Mouse (Mus musculus): ENCODE data around the gene Dexi.

Gene Dexi

DNA sequence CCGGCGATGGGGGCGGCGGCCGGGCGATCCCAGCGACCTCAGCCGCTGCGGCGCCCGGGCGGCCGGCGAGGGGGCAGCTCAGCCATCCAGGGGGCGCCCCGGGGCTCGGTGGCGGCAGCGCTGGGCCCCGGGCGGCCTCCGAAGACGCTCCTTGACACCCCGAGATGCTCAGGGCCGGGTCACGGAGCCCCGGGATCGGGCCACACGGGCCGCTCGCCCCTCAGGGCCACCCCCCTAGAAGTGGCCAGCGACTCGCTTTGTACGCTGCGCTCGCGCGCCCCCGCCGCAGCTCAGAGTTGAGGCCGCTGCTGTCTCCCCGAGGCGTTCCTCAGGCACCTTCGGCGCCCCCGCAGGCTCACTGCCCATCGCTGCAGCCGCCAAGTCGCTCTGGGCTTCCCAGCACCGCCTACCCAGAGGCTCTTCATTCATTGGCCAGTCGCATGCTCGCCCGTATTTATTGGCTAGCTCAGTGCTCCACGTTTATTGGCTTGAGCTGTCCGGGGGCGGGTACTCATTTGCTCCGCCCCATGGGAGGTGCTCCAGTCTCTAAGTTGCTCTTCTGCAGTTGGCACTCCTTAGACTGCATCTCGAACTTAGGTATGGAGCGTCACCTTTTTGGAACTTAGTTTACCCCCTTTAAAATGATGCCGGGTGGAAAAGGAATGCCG lies at the start of gene Dexi:
TSS of gene Dexi (minus strand) at position 357 of the 668 bp plus-strand sequence.
- peak; percentile 95 to 97 for DNase-seq (ENCODE audit: low spot score in 2 of 2)

DNA sequence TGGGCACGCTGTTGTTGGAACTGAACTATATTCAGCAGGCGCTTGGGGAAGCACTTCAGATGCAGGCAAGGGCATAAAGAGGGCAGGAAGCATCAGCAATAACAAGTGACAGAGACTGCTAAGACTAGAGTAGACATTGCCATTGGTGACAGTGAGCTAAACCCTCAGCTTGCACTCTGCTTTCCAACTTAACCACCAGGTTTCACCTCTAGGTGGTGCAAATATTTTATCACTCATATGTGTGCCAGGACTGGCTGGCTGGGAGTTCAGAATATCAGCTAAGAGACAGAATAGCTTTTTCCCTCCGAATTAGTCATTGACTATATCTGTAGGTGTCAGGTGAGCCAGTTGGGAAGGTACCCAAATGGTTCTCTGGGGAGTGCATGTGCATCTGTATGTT lies 43.7 kb upstream of the Dexi start:
- DNase-seq (ENCODE audit: low spot score in 2 of 2): peak in 1 of 2 experiments; percentile 26

DNA sequence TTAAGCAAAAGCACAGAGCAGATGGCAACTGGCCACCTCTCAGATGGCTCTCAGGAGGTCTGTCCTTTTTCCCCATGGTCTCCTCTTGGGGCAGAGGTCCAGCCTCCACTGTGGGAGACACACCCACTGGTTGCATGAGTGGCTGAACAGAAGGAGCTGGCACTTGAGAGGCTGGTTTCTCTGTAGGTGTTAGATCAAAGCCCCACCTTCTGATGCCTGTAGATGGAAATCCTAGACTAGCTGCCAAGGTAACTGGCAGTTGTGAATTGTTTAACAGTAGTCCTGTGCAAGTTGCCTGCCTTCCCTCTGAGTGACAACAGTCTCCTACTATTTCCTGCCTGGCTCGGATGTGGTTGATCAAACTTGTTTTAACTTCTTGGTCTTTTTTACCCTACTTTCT lies 42.3 kb upstream of the Dexi start:
- DNase-seq (ENCODE audit: low spot score in 2 of 2): no peak

DNA sequence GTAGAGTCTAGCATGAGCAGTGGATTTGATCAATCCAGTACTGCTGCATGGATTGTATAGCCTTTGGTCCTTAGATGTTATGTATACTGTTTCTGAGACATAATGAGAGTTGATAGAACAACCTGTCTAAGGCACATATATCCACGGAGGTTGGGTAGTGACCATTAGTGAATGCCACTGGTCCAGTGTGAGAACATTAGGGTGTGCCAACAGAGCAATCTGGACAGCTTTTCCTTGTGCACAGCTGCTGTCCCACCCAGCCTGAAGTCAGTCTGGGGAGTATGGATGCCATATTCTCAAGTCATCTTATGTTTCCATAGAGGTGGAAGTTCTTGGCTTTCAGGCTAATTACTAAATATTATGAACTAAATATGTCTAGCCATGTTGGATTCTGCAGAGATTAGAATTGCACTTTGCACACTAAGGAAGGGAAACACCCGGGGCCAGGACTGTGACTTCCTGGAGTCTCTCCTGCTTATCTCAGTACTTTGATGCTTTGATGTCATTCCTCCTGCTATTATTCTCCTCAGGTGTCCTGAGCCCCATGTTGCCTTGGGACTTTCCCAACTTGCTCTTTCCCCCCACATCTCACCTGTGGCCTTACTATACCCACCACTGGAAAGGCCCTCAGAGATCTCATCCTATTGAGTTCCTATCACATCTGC lies 38.5 kb upstream of the Dexi start:
- no peak for DNase-seq (ENCODE audit: low spot score in 2 of 2)

DNA sequence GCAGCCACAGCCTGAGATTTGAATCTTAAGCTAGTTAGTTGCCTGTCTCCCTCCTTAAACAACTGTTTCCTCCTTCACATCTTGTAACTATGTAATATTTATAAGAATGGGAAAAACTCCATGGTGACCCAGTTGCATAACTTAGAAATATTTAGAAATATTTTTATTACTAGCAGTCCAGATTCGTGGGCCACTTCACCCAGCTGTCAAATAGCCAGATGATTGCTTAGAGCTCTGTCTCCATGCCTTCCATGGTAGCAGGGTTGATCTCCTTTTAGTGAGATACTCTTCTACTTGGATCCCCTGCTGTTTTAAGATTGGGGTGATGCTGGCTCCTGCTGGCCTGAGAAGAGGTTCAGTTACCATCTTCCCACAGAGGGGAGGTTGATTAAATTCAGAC lies 35.5 kb upstream of the Dexi start:
- no peak for DNase-seq (ENCODE audit: low spot score in 2 of 2)

DNA sequence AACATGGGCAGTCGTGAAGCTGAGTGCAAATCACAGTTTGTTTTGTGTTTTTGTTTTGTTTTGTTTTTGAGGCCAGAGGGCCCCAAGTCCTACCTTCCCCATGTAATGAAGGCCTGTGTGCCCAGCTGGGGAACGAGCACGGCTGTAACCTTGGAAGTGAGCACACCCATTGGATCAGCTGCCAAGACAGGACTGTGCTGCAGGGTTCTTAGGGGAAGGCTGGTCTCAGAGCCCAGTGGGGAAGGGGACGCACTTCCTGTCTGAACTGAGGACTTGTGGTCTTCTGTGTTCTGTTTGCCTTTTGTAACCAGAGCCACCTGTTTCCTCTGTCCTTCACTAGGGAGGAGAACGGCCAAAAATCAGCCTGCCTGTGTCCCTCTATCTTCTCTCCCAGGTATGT lies 34.7 kb upstream of the Dexi start:
- no peak for DNase-seq (ENCODE audit: low spot score in 2 of 2)

DNA sequence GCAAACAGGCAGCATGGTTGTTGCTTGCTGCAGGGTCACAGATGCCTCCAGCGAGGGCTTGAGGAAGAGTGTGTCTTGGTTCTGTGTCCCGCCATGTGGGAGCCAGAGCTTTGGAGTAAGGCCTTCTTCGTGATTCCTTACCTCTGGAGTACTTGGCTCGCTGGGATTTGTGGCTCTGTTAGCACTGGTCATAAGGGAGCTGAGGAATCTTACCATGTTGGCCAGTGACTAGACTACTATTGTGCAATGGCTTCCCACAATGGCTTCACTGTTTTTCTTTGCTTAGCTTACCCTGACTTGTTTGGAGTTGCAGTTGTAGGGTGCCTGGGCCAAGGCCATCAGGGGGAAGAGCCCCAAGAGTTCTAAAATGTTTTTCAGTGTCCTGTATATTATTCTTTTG lies 33.1 kb upstream of the Dexi start:
- DNase-seq (ENCODE audit: low spot score in 2 of 2): no peak

DNA sequence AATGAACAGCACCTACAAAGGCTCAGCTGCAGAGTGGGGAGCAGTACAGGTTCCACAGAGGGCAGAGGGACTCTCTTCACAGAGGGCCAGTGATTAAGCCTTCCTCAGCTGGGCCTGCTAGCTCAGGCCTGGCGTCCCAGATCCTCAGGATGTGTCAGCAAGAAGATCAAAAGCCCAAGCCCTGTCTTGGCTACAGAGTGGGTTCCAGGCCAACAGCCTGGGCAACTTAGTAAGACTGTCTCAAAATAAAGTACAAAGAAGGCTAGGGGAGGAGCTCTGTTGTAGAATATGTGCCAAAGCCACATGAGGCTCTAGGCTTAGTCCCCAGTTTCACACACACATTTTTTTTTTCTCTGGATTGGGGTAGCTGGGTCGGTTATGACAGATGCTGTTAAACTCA lies 32.1 kb upstream of the Dexi start:
- no peak for DNase-seq (ENCODE audit: low spot score in 2 of 2)

DNA sequence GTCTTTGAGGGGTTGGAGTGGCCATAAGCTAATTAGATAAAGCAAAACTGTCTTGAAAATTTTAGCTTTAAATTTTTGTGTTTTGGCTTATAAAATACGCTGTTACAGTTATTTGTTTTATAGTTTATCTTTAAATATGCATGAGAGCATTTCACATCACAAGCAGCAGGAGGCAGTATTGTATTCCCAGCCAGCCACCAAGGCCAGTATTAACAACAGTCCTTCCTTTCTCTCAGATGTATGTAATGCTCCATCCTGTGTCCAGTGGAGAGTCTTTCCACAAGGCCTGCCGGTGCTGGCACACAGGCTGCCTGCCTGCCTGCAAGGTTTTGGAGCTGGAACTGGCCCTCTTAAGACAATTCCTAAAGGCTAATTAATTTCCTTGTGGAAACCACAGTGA lies 29.0 kb upstream of the Dexi start:
- DNase-seq (ENCODE audit: low spot score in 2 of 2): no peak

DNA sequence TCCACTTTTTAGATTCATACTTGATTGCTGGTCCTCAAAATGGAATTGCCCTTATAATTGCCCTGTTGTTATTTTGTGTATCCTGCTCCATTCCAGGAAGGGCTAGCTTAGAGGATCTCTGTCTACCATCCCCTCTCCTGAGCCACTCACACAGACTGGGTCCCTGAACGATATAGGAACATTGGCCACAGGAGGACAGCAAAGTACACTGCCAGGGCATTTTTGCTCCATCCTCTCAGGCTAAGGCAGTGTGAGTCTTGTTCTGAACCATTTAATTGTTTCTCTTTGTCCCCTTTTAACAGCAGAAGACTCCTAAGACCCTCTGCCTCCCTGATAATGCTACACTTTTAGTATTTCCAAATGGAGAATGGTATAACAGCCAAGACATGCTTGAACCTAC lies 27.9 kb upstream of the Dexi start:
- DNase-seq (ENCODE audit: low spot score in 2 of 2): peak; percentile 70 to 74

DNA sequence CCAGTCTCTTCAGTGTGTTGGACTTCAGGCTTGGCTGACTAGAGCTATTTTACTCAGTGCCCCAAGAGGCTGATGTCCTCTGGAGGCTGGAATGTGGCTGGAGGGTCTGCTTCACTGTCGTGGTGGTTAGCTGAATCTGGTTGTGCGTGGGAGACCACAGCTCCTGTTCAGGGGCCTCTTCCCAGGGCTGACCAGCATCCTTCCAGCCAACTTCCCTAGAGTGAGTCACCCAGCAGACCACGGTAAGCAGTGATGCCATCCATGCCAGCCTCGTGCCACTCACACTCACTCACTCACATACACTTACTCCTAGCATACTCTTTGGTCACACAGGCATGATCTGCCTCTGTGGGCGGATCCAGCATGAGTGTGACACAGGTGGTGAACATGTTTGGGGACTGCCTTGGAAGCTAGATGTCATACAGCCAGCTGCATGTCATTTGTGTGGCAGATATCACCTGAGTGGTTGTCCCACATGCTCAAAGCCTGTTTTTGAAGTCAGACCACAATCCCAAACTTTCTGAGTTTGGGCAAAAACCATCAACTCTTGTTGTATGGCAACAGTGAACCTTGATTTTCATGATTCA lies 27.0 kb upstream of the Dexi start:
- DNase-seq (ENCODE audit: low spot score in 2 of 2): no peak

DNA sequence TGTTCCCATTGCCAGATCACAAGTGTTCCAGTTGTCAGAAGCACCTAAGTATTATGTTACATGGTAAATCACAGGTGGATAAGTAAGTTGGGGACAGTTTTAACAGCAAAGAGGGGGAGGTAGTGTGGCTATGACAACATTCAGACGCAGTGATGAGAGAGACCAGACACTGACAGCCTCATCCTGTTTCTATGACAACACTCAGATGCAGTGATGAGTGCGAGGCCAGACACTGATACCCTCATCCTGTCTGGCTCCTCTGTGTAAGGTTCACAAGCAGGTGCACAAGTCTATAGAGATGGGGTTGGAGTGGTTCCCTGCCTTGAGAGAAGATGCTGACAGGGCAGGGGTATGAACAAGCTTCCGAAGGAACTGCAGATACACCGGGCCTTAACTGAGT lies 24.3 kb upstream of the Dexi start:
- DNase-seq (ENCODE audit: low spot score in 2 of 2): no peak

DNA sequence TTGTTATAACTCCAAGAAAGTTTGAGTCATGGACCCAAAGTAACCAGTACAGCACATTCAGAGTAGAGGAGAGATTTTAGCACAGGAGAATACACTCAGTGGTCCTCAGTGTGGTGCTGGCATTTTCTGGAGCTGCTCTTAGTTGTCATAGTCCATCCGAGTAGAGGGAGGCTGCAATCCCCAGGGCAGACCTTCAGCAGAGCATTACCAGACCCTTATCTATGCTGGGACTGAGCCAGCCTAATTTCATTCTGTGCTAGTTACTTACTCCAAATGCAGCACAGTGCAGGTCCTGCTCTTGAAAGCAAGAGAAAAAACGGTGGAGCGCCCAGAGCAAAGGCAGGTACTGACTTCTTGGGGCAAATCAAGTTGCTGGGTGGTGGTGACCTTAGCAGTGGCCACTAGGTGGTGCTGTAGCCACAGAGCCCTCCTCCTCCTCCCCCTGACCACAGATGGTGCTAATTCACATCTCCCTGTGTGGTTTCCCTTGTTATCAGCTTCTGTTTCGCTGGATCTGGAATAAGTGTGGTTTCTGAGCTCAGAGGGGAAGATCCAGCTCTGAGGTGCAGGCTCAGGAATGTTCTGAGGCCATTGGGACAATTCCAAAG lies 22.5 kb upstream of the Dexi start:
- DNase-seq (ENCODE audit: low spot score in 2 of 2): peak; percentile 71 to 74

DNA sequence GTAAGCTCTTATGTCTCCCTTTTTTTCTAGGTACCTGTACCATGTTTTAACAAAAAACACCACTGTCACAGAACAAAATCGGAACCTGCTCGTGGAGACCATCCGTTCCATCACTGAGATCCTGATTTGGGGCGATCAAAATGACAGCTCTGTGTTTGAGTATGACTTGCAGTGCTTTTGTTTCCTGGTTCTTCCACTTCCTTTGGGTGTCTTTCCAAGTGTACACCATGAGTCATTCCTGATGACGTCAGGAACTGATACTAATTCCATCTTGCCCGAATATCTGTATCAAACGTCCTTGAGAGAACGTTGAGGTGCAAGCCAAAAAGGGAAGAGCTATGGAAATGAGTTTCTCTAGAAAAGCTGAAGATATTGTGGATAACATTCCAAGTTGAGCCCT lies 17.1 kb upstream of the Dexi start:
- peak in 1 of 2 experiments; percentile 49 for DNase-seq (ENCODE audit: low spot score in 2 of 2)

DNA sequence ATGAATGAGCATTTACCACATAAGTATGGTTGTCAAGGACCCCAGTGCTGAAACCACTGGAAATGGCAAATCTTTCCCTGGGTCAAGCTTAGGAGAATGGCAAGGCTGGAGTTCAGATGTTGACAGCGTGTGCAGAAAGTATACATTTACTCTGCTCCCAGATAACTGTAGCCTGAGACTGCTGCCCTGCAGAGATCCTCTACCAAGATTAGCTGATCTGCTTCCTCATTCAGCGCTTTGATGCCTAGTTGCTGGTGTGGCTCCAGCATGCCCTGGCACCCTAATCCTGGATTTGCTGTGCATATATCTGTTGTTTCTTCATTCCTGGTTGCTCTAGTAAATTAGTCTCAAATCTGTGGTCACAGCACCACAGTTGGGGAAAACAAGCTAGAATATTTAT lies 11.0 kb upstream of the Dexi start:
- no peak for DNase-seq (ENCODE audit: low spot score in 2 of 2)

DNA sequence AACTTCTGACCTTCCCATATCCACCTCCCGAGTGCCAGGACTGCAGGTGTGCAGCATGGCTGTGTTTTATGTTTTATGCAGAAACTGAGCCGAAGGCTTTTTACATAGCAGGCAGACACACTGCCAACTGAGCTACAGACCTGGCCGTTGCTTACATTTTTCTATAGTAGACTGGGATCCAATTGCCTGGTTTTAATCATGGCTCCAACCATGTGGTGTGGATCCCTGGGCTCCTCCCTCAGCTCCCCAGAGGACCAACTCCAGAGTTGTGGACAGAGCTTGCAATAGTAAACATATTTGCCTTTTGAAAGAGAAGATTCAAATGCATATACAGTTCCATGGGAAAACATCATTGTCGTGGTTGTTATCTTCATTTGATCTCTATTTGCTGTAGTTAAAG lies 8.7 kb upstream of the Dexi start:
- DNase-seq (ENCODE audit: low spot score in 2 of 2): no peak

DNA sequence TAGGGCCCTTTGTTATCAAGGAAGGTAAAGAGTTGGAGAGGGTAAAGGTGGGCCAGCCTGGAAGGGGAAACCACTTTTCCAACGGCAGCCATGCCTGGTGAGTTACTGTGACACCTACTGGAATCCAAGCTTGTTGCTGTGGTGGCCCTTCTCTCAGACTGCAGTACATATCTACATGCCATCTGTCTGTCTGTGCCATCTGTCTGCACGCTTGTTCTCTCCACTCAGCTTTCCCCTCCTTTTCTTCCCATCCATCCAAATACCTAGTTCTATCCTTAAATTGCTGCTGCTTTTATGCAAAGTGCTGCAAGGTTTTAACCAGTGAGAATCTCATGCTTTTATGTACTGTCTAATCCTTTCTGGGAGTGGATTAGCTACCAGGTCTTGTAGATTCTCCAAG lies 6.7 kb upstream of the Dexi start:
- no peak for DNase-seq (ENCODE audit: low spot score in 2 of 2)

DNA sequence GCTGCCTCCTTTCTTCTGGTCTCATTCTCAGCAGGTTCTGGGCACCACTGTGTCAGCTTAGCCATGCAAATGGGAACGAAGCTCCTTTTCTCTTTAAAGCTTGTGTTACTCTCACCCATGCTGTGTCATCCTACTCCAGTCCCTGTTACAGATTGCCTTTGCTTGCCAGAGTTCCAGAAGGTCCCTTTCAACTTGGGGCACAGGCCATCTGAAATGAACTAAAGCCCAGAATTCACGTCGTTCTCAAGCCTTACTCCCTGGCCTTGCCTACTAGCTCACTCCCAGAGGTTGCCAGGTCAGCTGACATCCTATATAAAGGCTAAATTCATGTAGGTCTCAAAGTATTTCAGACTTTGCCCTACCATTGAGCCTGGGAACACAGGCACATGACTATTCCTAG lies 6.1 kb upstream of the Dexi start:
- no peak for DNase-seq (ENCODE audit: low spot score in 2 of 2)

DNA sequence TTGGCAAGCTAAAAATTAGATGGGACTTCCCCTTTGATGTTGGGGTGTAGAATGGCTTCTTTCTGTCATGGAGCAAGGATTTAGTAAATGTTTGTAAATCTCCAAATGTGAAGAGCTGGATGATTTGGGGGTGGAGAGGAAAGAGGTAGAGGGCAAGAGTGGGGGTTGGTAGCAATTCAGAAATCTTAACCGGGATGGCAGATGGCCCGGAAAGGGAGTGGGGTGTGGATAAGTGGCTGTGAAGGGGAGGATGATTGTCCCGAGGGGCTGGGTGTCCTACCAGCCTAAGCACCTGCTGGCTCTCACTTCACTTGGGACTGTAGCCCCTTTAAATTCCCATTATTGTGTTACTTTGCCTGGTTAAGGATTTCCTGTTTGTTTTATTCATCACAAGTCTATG lies 4.0 kb upstream of the Dexi start:
- no peak for DNase-seq (ENCODE audit: low spot score in 2 of 2)

DNA sequence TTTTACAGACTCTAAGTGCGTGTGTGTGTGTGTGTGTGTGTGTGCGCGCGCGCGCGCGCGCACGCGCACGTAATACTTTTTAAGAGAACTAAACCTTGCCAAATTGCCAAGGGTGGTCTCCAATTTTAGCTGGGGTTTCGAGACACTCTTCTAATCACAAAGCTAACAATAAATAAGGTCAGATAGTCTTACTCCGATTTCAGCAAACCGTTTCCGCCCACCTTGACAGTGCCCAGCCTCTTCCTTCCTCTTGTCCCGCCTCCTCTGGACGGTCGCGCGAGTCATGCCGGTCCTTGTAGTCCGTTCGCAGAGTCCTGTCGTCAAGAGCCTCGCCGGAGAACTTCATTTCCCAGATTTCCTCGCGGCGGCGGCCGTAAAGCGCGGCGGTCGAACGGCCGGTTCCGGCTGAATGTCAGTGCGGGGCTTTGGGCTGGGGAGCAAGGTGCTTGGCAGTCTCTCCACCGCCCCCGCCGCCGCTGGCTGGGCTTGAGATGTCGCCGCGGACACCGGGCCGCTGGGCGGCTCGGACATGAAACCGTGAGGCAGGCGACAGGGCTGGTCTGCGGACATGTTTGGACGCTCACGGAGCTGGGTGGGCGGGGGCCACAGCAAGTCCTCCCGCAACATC lies 2.3 kb upstream of the Dexi start, which contains the start of gene Clec16a:
TSS of gene Clec16a (plus strand) at position 345 of the 628 bp plus-strand sequence.
- peak; percentile 96 to 98 for DNase-seq (ENCODE audit: low spot score in 2 of 2)

DNA sequence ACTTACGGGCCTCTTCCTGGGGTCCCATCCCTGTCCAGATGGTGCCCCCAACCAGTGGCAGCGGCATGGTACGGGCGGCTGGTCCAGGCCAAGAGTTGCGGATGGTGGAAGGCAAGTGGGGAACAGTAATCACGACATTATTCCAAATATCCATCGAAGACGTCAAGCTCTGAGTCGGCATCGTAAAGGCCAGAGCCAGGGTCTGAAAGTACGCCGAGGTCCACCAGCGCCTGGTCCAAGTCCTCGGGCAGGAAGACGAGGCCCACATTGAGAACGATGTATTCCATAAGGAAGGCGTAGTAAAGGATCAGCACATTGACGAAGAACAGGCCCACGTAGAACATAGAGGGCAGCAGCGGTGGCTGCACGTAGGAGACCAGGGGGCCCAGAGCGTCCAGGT lies 588 bp downstream of the Dexi start:
- no peak for DNase-seq (ENCODE audit: low spot score in 2 of 2)

DNA sequence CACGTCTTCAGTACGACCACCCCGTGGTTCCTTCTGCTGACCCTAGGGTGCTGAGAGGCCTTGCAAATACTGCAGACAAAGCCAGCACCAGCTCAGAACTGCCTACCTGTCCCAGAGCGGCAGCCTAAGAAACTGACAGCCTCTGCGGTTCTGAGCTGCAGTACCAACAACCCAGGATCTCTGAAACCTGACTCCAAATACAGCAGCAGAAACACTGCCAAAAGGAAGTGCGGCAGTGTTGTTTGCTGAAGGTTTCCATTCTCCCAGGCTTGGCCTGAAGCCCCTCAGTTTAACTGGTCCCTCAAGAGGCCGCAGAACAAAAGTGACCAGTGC lies 1.3 kb downstream of the Dexi start:
- peak in 1 of 2 experiments; percentile 44 for DNase-seq (ENCODE audit: low spot score in 2 of 2)

Data from right cerebral cortex, adult 2 months (tissue).